Mouse (Mus musculus) MEL (cell line): ENCODE results near the gene Syn3. TPM values are rescaled to one million over a fixed set of nuclear protein-coding genes. Genes with fewer than 3 reads are reported as not detected.

Experiments
- DNase-seq: peaks from one replicate; pipeline ENCODE4 v3.0.0; 2011; ENCODE audit warnings: low read depth, low spot score
- H3K27ac ChIP-seq: 2 replicates; pipeline ENCODE4 v1.5.1; 2012; ENCODE audit warnings: low read depth, mild to moderate bottlenecking, control low read depth, low read length, moderate library complexity; ENCODE audit not compliant: control insufficient read depth
- H3K27me3 ChIP-seq, 2 experiments: fragments of 150-350 bp in 1 of 2; sonication (generic) in 1 of 2; 2 replicates each; pipeline ENCODE4 v1.6.1; 2012; ENCODE audit warnings: low read length in 2 of 2, mild to moderate bottlenecking in 2 of 2, improper control_type of control experiment in 1 of 2, moderate library complexity in 1 of 2; ENCODE audit not compliant: insufficient read depth in 2 of 2, control insufficient read depth in 1 of 2
- H3K36me3 ChIP-seq, 2 experiments: 2 replicates each; pipeline ENCODE4 v1.6.1; 2012 to 2014; ENCODE audit warnings: low read length in 2 of 2, improper control_type of control experiment in 1 of 2, inconsistent platforms in 1 of 2, mild to moderate bottlenecking in 1 of 2; ENCODE audit not compliant: insufficient read depth in 2 of 2, control insufficient read depth in 1 of 2
- H3K4me1 ChIP-seq, 2 experiments: fragments of 150-350 bp in 1 of 2; sonication (generic) in 1 of 2; 2 replicates each; pipeline ENCODE4 v1.6.1; 2012; ENCODE audit warnings: low read length in 2 of 2, improper control_type of control experiment in 1 of 2, mild to moderate bottlenecking in 1 of 2; ENCODE audit not compliant: insufficient read depth in 2 of 2, control insufficient read depth in 1 of 2
- H3K4me3 ChIP-seq, 2 experiments: fragments of 150-350 bp in 1 of 2; sonication (generic) in 1 of 2; 2 replicates each; pipeline ENCODE4 v1.5.1; 2012; ENCODE audit warnings: low read depth in 2 of 2, low read length in 2 of 2, mild to moderate bottlenecking in 2 of 2, moderate library complexity in 2 of 2, control low read depth in 1 of 2, improper control_type of control experiment in 1 of 2; ENCODE audit not compliant: control insufficient read depth in 1 of 2, insufficient read depth in 1 of 2
- H3K79me2 ChIP-seq: 2 replicates; pipeline ENCODE4 v1.6.1; 2012; ENCODE audit warnings: mild to moderate bottlenecking, low read length, moderate library complexity; ENCODE audit not compliant: control insufficient read depth, poor library complexity, insufficient read depth
- H3K9ac ChIP-seq: 2 replicates; pipeline ENCODE4 v1.6.1; 2012; ENCODE audit warnings: low read depth, mild to moderate bottlenecking, control low read depth, low read length, moderate library complexity; ENCODE audit not compliant: control insufficient read depth, poor library complexity, severe bottlenecking
- H3K9me3 ChIP-seq: fragments of 150-350 bp; sonication (generic); replicated peaks from 2 replicates; pipeline ENCODE4 v1.6.1; 2012; ENCODE audit warnings: mild to moderate bottlenecking, low read length, improper control_type of control experiment, moderate library complexity; ENCODE audit not compliant: insufficient read depth
- BHLHE40 ChIP-seq: IDR thresholded peaks from 2 replicates; pipeline ENCODE4 v1.6.1; 2012; ENCODE audit warnings: low read depth, mild to moderate bottlenecking, inconsistent platforms, low read length, improper control_type of control experiment, borderline replicate concordance
- CHD1 ChIP-seq: IDR thresholded peaks from 2 replicates; pipeline ENCODE4 v1.6.1; 2012; ENCODE audit warnings: low read depth, mild to moderate bottlenecking, inconsistent platforms, low read length, improper control_type of control experiment
- CHD2 ChIP-seq: IDR thresholded peaks from 2 replicates; pipeline ENCODE4 v1.6.1; 2011; ENCODE audit warnings: low read length, improper control_type of control experiment
- E2F4 ChIP-seq: IDR thresholded peaks from 2 replicates; pipeline ENCODE4 v1.6.1; 2011; ENCODE audit warnings: low read depth, low read length, improper control_type of control experiment, borderline replicate concordance
- ELF1 ChIP-seq: IDR thresholded peaks from 2 replicates; pipeline ENCODE4 v1.6.1; 2014; ENCODE audit warnings: low read depth, mild to moderate bottlenecking, inconsistent platforms, low read length, improper control_type of control experiment, moderate library complexity
- GABPA ChIP-seq: IDR thresholded peaks from 2 replicates; pipeline ENCODE4 v1.6.1; 2012; ENCODE audit warnings: low read depth, mild to moderate bottlenecking, inconsistent platforms, low read length, improper control_type of control experiment, moderate library complexity
- GATA1 ChIP-seq: IDR thresholded peaks from 2 replicates; pipeline ENCODE4 v1.6.1; 2011; ENCODE audit warnings: low read depth, low read length, improper control_type of control experiment
- JUND ChIP-seq: IDR thresholded peaks from 2 replicates; pipeline ENCODE4 v1.6.1; 2011; ENCODE audit warnings: low read depth, mild to moderate bottlenecking, improper control_type of control experiment, low read length
- KAT2A ChIP-seq: conservative IDR thresholded peaks from 2 replicates; pipeline ENCODE4 v1.6.1; 2012; ENCODE audit warnings: low read depth, low read length, improper control_type of control experiment, inconsistent platforms
- MAFK ChIP-seq: IDR thresholded peaks from 2 replicates; pipeline ENCODE4 v1.6.1; 2011; ENCODE audit warnings: low read depth, mild to moderate bottlenecking, low read length, improper control_type of control experiment, borderline replicate concordance
- MAX ChIP-seq: IDR thresholded peaks from 2 replicates; pipeline ENCODE4 v1.6.1; 2011; ENCODE audit warnings: low read length, improper control_type of control experiment
- MAZ ChIP-seq: IDR thresholded peaks from 2 replicates; pipeline ENCODE4 v1.6.1; 2012; ENCODE audit warnings: low read depth, mild to moderate bottlenecking, inconsistent platforms, low read length, improper control_type of control experiment
- MYC ChIP-seq: IDR thresholded peaks from 2 replicates; pipeline ENCODE4 v1.6.1; 2011; ENCODE audit warnings: low read depth, mild to moderate bottlenecking, low read length, improper control_type of control experiment, moderate library complexity
- POLR2A ChIP-seq, 2 experiments: IDR thresholded peaks; 2 replicates each; pipeline ENCODE4 v1.6.1; 2011 to 2012; ENCODE audit warnings: low read length in 2 of 2, mild to moderate bottlenecking in 2 of 2, control low read depth in 1 of 2, improper control_type of control experiment in 1 of 2, low read depth in 1 of 2, moderate library complexity in 1 of 2; ENCODE audit not compliant: control insufficient read depth in 1 of 2, insufficient read depth in 1 of 2, poor library complexity in 1 of 2
- POLR2AphosphoS5 ChIP-seq: IDR thresholded peaks from 2 replicates; pipeline ENCODE4 v1.6.1; 2012; ENCODE audit warnings: low read depth, borderline replicate concordance, mild to moderate bottlenecking, inconsistent platforms, low read length, moderate library complexity, mixed read lengths
- RAD21 ChIP-seq: IDR thresholded peaks from 2 replicates; pipeline ENCODE4 v1.6.1; 2011; ENCODE audit warnings: mild to moderate bottlenecking, low read depth, low read length, improper control_type of control experiment
- RCOR1 ChIP-seq: IDR thresholded peaks from 2 replicates; pipeline ENCODE4 v1.6.1; 2012; ENCODE audit warnings: low read depth, mild to moderate bottlenecking, inconsistent platforms, low read length, improper control_type of control experiment
- SMC3 ChIP-seq: IDR thresholded peaks from 2 replicates; pipeline ENCODE4 v1.6.1; 2011; ENCODE audit warnings: low read depth, low read length, improper control_type of control experiment
- TAL1 ChIP-seq: IDR thresholded peaks from 2 replicates; pipeline ENCODE4 v1.6.1; 2012; ENCODE audit warnings: mild to moderate bottlenecking, inconsistent platforms, low read length, moderate library complexity, mixed read lengths
- TCF12 ChIP-seq: IDR thresholded peaks from 2 replicates; pipeline ENCODE4 v1.6.1; 2014; ENCODE audit warnings: low read depth, mild to moderate bottlenecking, inconsistent platforms, low read length, improper control_type of control experiment, moderate library complexity
- UBTF ChIP-seq: IDR thresholded peaks from 2 replicates; pipeline ENCODE4 v1.6.1; 2012; ENCODE audit warnings: low read depth, mild to moderate bottlenecking, inconsistent platforms, low read length, improper control_type of control experiment, moderate library complexity, borderline replicate concordance; ENCODE audit not compliant: insufficient read depth
- ZKSCAN1 ChIP-seq: IDR thresholded peaks from 2 replicates; pipeline ENCODE4 v1.6.1; 2012; ENCODE audit warnings: low read depth, mild to moderate bottlenecking, inconsistent platforms, low read length, improper control_type of control experiment, moderate library complexity
- polyA plus RNA-seq, 2 experiments: library from polyadenylated mRNA; stranded (reverse) in 1 of 2; unstranded in 1 of 2; fragments of >175 nt in 1 of 2; fragments of >200 nt in 1 of 2; gene quantifications; 2 replicates each; pipeline versions ENCODE4 v1.2.1 to v1.2.4; 2012; ENCODE audit warnings: low replicate concordance in 2 of 2, low read depth in 1 of 2; ENCODE audit not compliant: insufficient read length in 2 of 2, insufficient read depth in 1 of 2, missing spikeins in 1 of 2
- total RNA-seq: library from RNA; depleted of rRNA; stranded (reverse); fragments of 300-350 nt; gene quantifications from 2 replicates; pipeline ENCODE4 v1.2.3, GENCODE M21; 2012

Syn3 gene
- total and polyA plus RNA-seq, 3 experiments: 0.06 TPM; not detected in 2

DNA sequence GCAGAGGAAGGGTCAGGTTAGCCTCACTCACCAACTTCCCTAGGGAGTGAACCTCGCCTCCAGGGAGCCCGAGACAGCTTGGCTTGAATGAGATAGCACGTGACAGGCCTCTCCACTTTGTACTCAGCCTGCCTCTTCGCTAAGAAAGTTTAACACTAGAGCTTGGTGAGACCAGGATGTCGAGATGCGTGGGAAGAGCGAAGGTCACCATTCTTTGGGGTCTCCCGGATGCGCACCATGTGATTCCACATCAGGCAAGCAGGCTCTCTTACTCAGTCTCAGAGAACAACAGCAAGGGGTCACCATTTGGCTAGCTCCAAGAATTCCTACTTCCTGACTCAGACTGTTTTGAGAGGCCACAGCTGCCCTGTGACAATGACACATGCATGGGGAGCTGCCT is 234.1 kb downstream of the Syn3 start:
- H3K36me3 ChIP-seq: no peaks in the 10 kb centered on the region
- no peaks in the 10 kb centered on the region for H3K27me3 ChIP-seq
- H3K27ac ChIP-seq: no peak overlapping the region
- no peaks in the 10 kb centered on the region for H3K4me1 ChIP-seq
- TF ChIP-seq MAZ: no peak
- no peak for TF ChIP-seq ZKSCAN1
- no peak for TF ChIP-seq TCF12
- TF ChIP-seq, all 39 proteins: peak for 0
- Histone ChIP-seq H3K79me2 (no peaks in the 10 kb centered on the region), H3K9ac (no peak overlapping the region), H3K4me3 (no peak overlapping the region), H3K9me3 (no peaks in the 10 kb centered on the region)
- DNase-seq: no peak

DNA sequence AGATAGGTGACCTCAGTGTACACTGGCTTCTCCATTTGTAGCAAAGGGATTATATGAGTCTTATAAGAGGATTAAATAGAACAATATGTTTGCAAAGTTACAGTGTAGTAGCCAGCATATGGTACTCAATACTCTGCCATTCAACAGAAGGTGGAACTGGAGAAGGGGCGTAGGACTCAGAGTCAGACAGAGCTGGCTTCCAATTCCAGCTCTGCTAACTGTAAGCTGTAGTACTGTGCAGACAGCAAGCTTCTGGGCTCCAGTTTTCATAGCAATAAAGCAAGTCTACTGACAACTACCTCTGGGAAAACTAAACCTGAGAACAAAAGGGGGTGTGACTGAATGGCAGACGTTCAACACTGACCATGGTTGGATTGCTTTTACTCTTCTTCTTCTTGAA is 237.0 kb downstream of the Syn3 start:
- no peaks in the 10 kb centered on the region for H3K36me3 ChIP-seq
- H3K27ac ChIP-seq: no peak overlapping the region
- H3K27me3 ChIP-seq: no peaks in the 10 kb centered on the region
- H3K9ac ChIP-seq: no peak overlapping the region
- no peaks in the 10 kb centered on the region for H3K9me3 ChIP-seq
- no peak for DNase-seq
- no peak for TF ChIP-seq POLR2A (IDR thresholded peaks at IDR 0.05; ENCODE audit: control insufficient read depth in 1 of 2, insufficient read depth in 1 of 2, low read depth in 1 of 2, low read length in 2 of 2, poor library complexity in 1 of 2)
- TF ChIP-seq GATA1: no peak
- no peak overlapping the region for H3K4me3 ChIP-seq
- H3K79me2 ChIP-seq: no peaks in the 10 kb centered on the region
- H3K4me1 ChIP-seq: no peaks in the 10 kb centered on the region

DNA sequence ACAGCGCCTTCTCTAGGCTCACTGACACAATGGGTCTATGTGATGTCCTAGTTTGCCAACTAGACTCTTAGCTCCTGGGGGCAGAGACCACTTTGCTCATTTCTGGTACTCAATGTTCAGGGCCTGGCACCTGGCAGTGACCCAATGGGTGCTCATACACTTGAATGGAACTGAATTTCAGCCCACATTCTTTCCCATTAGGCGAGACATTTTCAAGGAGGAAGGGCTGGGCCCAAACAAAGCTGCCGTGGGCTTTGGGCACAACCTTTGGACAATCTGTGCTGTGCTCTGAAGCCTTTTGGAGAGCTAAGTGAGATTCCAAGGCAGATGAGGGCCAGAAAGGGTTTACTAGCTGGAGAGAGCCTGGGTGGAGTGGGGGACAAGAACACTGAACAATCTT is 239.7 kb downstream of the Syn3 start:
- no peak for DNase-seq
- Histone ChIP-seq H3K27ac (no peak overlapping the region), H3K9me3 (no peaks in the 10 kb centered on the region), H3K9ac (no peak overlapping the region), H3K79me2 (no peaks in the 10 kb centered on the region), H3K36me3 (no peaks in the 10 kb centered on the region), H3K4me3 (no peak overlapping the region), H3K4me1 (no peaks in the 10 kb centered on the region), H3K27me3 (no peaks in the 10 kb centered on the region)
- no peak for TF ChIP-seq E2F4
- no peak for TF ChIP-seq TCF12
- TF ChIP-seq JUND: no peak
- no peak for TF ChIP-seq MYC
- TF ChIP-seq UBTF: no peak
- TF ChIP-seq ELF1: no peak
- no peak for TF ChIP-seq RAD21
- no peak for TF ChIP-seq SMC3
- no peak for TF ChIP-seq RCOR1
- no peak for TF ChIP-seq KAT2A
- TF ChIP-seq MAZ: no peak
- no peak for TF ChIP-seq POLR2AphosphoS5
- TF ChIP-seq TAL1: no peak
- TF ChIP-seq MAFK: no peak
- TF ChIP-seq CHD2: no peak
- TF ChIP-seq CHD1: no peak
- no peak for TF ChIP-seq MAX
- TF ChIP-seq BHLHE40: no peak
- no peak for TF ChIP-seq GABPA
